Mouse (Mus musculus) left cerebral cortex, adult 6 months (tissue): Measurements from ENCODE around the gene Krt33a. TPM values are rescaled to one million over a fixed set of nuclear protein-coding genes. Genes with fewer than 3 reads are reported as not detected.

ENCODE experiments used
- long read RNA-seq, 2 experiments: library from polyadenylated mRNA; unstranded; transcript quantifications; one replicate each; pipeline ENCODE4 v2.0.0; 2019 to 2020
- polyA plus RNA-seq: library from polyadenylated mRNA; unstranded; fragments of <200 nt; fragmentation: Nextera tagmentation; gene quantifications from 2 replicates; pipeline ENCODE4 v1.2.3, GENCODE M21; 2021

Krt33a gene
- polyA plus RNA-seq, result not detected in 2 replicates
- long read RNA-seq, experiment 1, result 0 reads
- long read RNA-seq, experiment 2, result 0 reads

GRCm38 (mm10) chr11:100016112-100016511, at the start of gene Krt33a:
Gene Krt33a, minus strand, starts transcription at chr11:100016212.

GRCm38 (mm10) chr11:100050451-100050850, 34.4 kb upstream of the Krt33a start, which contains the start of gene Krt31:
Gene Krt31, minus strand, starts transcription at chr11:100050551.

GRCm38 (mm10) chr11:100041454-100041853, 25.4 kb upstream of the Krt33a start, which contains the start of gene Krt34:
Gene Krt34, minus strand, starts transcription at chr11:100041554.

GRCm38 (mm10) chr11:100029768-100030167, 13.8 kb upstream of the Krt33a start, which contains the start of gene Krt33b:
Gene Krt33b, minus strand, starts transcription at chr11:100029868.

GRCm38 (mm10) chr11:99993620-99994383, 22.2 kb downstream of the Krt33a start, which contains the start of gene Krtap17-1:
Gene Krtap17-1, minus strand, starts transcription at chr11:99993994.

GRCm38 (mm10) chr11:99986180-99986647, 29.8 kb downstream of the Krt33a start, which contains the start of gene Krtap16-1:
Gene Krtap16-1, minus strand, starts transcription at chr11:99986597.

GRCm38 (mm10) chr11:99978953-99979352, 37.1 kb downstream of the Krt33a start, which contains the start of gene Krtap29-1:
Gene Krtap29-1, minus strand, starts transcription at chr11:99979053.

Other genes starting within 250 kb of the Krt33a start
- gene Gm11595, start 243.3 kb downstream of the Krt33a start, polyA plus RNA-seq, result not detected in 2 replicates
- gene Krtap4-8, start 235.5 kb downstream of the Krt33a start, polyA plus RNA-seq, result not detected in 2 replicates
- not detected in 2 replicates for gene Krtap4-9, start 231.0 kb downstream of the Krt33a start, polyA plus RNA-seq
- not detected in 2 replicates for gene Gm11596, start 222.7 kb downstream of the Krt33a start, polyA plus RNA-seq
- gene Gm11569, start 217.3 kb downstream of the Krt33a start, polyA plus RNA-seq, result not detected in 2 replicates
- not detected in 2 replicates for gene Gm11554, start 211.8 kb downstream of the Krt33a start, polyA plus RNA-seq
- gene Krtap4-13, start 206.3 kb downstream of the Krt33a start, polyA plus RNA-seq, result not detected in 2 replicates
- not detected in 2 replicates for gene Gm11564, start 200.5 kb downstream of the Krt33a start, polyA plus RNA-seq
- not detected in 2 replicates for gene 2300003K06Rik, start 178.1 kb downstream of the Krt33a start, polyA plus RNA-seq
- gene Krtap4-16, start 164.6 kb downstream of the Krt33a start, polyA plus RNA-seq, result not detected in 2 replicates
- not detected in 2 replicates for gene Gm11568, start 158.3 kb downstream of the Krt33a start, polyA plus RNA-seq
- gene Gm11559, start 151.7 kb downstream of the Krt33a start, polyA plus RNA-seq, result not detected in 2 replicates
- not detected in 2 replicates for gene Krtap9-1, start 142.8 kb downstream of the Krt33a start, polyA plus RNA-seq
- gene Gm11567, start 137.0 kb downstream of the Krt33a start, polyA plus RNA-seq, result not detected in 2 replicates
- not detected in 2 replicates for gene Krtap31-1, start 108.3 kb downstream of the Krt33a start, polyA plus RNA-seq
- gene Gm11565, start 101.5 kb downstream of the Krt33a start, polyA plus RNA-seq, result not detected in 2 replicates
- not detected in 2 replicates for gene Krtap31-2, start 79.9 kb downstream of the Krt33a start, polyA plus RNA-seq
- not detected in 2 replicates for gene Krtap9-5, start 67.7 kb downstream of the Krt33a start, polyA plus RNA-seq
- not detected in 2 replicates for gene Krtap29-1, start 37.2 kb downstream of the Krt33a start, polyA plus RNA-seq
- not detected in 2 replicates for gene Krtap16-1, start 29.6 kb downstream of the Krt33a start, polyA plus RNA-seq
- not detected in 2 replicates for gene Krtap17-1, start 22.2 kb downstream of the Krt33a start, polyA plus RNA-seq
- gene Krt33b, start 13.7 kb upstream of the Krt33a start, polyA plus RNA-seq, result not detected in 2 replicates
- gene Krt34, start 25.3 kb upstream of the Krt33a start, polyA plus RNA-seq, result not detected in 2 replicates
- 0.16 TPM in 1 of 2 replicates, not detected in the other for gene Krt31, start 34.3 kb upstream of the Krt33a start, polyA plus RNA-seq
- gene Krt32, start 72.0 kb upstream of the Krt33a start, polyA plus RNA-seq, result not detected in 2 replicates
- gene Krt35, start 80.0 kb upstream of the Krt33a start, polyA plus RNA-seq, result not detected in 2 replicates
- not detected in 2 replicates for gene Krt36, start 89.4 kb upstream of the Krt33a start, polyA plus RNA-seq
- gene Krt13, start 105.4 kb upstream of the Krt33a start, polyA plus RNA-seq, result not detected in 2 replicates
- gene Krt15, start 119.7 kb upstream of the Krt33a start, polyA plus RNA-seq, result 0.11 and 0.40 TPM in 2 replicates
- gene Krt19, start 132.5 kb upstream of the Krt33a start, polyA plus RNA-seq, result not detected in 2 replicates
- 0.22 and 0.24 TPM in 2 replicates for gene Krt9, start 177.0 kb upstream of the Krt33a start, polyA plus RNA-seq
- not detected in 2 replicates for gene Krt14, start 191.3 kb upstream of the Krt33a start, polyA plus RNA-seq
- not detected in 2 replicates for gene Krt16, start 232.7 kb upstream of the Krt33a start, polyA plus RNA-seq
- gene Krt17, start 244.8 kb upstream of the Krt33a start, polyA plus RNA-seq, result 0.29 and 0.43 TPM in 2 replicates